Mouse (Mus musculus) gastrocnemius, adult 2 months (tissue): Measurements from ENCODE around the gene Gm21988. TPM values are rescaled to one million over a fixed set of nuclear protein-coding genes. Genes with fewer than 3 reads are reported as not detected.

ENCODE experiments used
- DNase-seq: peaks from one replicate; pipeline ENCODE4 v3.0.0; 2022
- H3K27ac ChIP-seq: fragments of 200-600 bp; 2 replicates; pipeline ENCODE4 v1.8.1; 2022; ENCODE audit warnings: mild to moderate bottlenecking
- H3K4me3 ChIP-seq: fragments of 200-600 bp; 2 replicates; pipeline ENCODE4 v1.8.1; 2022; ENCODE audit warnings: mild to moderate bottlenecking, moderate library complexity
- CTCF ChIP-seq: fragments of 200-600 bp; IDR thresholded peaks from 2 replicates; pipeline ENCODE4 v1.8.1; 2022; ENCODE audit warnings: antibody characterized with exemption, mild to moderate bottlenecking, moderate library complexity
- intact Hi-C: fragments of 180-260 bp; cut with DNase I; formaldehyde crosslinking; loops from one replicate; pipeline ENCODE4 v1.15.1; 2025
- total RNA-seq, 2 experiments: library from RNA; stranded (reverse); gene quantifications; 2 replicates each; pipeline ENCODE4 v1.2.3; 2021

The Gm21988 gene
- total RNA-seq, 2 experiments from 2014 or later = 3.7 to 4.4 TPM

DNA sequence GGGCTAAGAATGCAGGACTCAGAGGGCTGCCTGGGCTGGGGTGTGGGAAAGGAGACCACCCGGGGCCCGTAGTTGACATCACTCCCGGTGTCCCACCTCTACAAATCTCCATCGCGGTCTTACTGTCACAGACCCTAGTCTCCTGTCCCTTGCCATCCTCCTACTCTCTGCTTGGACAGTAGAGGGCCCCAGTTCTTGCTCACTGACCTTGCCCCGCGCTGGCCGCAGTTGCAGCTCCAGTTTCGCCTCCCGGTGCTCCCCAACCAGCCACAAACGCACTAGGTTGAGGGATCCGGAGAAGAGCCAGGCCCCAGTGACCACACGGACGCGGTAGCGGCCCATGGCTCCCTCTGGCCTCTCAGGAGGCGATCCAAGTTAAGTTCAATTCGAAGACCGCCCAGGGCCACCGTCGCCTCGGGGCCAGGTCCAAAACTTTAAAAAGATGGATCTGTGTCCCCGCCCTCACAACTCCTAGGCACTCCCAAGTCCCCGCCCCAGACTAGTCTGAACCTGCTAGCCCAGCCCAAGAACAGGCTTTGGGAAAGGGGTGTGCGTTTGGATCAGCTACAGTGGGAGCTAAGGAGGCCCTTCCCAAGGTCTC, 15.4 kb upstream of the Gm21988 start, which contains the start of gene Alox12:
Gene Alox12, minus strand, starts transcription at position 423 of the 601 bp plus-strand sequence.
- Histone ChIP-seq H3K4me3 (peak within 1 kb of the TSS; percentile 72), H3K27ac (peak within 1 kb of the TSS; percentile 69; the same call in 1 of the 2 replicates)
- peak; percentile 70 for DNase-seq
- intact Hi-C loops = loop anchor here (1.0 kb wide), 1 partner anchor 54 kb away; no protein-coding TSS in a partner anchor
- TF ChIP-seq CTCF = peak; percentile 66

- Histone ChIP-seq H3K4me3 (peak overlapping the region; percentile 72), H3K27ac (no peak overlapping the region; the same call in 1 of the 2 replicates)
- no peak for TF ChIP-seq CTCF
- intact Hi-C loops = no loop called here
- no peak for DNase-seq
Observed at GRCm38 (mm10) chr11:70254337-70254736, 14.7 kb upstream of the Gm21988 start.

GRCm38 (mm10) chr11:70251853-70252252, 12.2 kb upstream of the Gm21988 start:
- no peak for TF ChIP-seq CTCF

GRCm38 (mm10) chr11:70250150-70250549, 10.5 kb upstream of the Gm21988 start:
- H3K27ac ChIP-seq = no peak overlapping the region
- intact Hi-C loops = no loop called here
- H3K4me3 ChIP-seq = no peak overlapping the region
- TF ChIP-seq CTCF = no peak
- DNase-seq = no peak

More at GRCm38 (mm10) chr11:70251853-70252252, 12.2 kb upstream of the Gm21988 start:
- no peak overlapping the region for H3K27ac ChIP-seq
- no peak overlapping the region for H3K4me3 ChIP-seq
- intact Hi-C loops = no loop called here
- no peak for DNase-seq

GRCm38 (mm10) chr11:70247136-70247845, 7.7 kb upstream of the Gm21988 start:
- Histone ChIP-seq H3K27ac (no peak overlapping the region), H3K4me3 (no peak overlapping the region)
- peak; percentile 63 for DNase-seq
- TF ChIP-seq CTCF = peak; percentile 92; the same call in 1 of the 2 replicates
- intact Hi-C loops = no loop called here

DNA sequence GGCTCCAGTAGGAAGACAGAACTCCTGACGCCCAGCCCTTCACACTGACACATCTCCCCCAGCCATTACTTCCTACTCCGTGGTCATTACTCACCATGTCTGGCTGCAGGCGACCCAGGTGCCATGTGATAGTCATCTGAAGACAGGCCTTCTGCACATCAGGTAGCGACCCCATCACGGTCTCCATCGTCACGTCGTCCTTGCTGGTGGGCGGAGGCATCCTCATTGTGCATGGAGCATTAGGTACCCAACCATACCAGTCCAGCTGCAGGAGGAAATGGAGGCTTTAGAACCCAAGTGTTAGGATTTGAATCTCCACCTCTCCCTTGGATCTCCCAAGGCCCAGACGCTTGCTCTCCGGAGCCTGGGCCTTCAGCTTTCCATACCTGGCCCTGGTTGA, 3.0 kb upstream of the Gm21988 start:
- DNase-seq = no peak
- intact Hi-C loops = no loop called here
- TF ChIP-seq CTCF = no peak
- H3K4me3 ChIP-seq = no peak overlapping the region
- no peak overlapping the region for H3K27ac ChIP-seq

DNA sequence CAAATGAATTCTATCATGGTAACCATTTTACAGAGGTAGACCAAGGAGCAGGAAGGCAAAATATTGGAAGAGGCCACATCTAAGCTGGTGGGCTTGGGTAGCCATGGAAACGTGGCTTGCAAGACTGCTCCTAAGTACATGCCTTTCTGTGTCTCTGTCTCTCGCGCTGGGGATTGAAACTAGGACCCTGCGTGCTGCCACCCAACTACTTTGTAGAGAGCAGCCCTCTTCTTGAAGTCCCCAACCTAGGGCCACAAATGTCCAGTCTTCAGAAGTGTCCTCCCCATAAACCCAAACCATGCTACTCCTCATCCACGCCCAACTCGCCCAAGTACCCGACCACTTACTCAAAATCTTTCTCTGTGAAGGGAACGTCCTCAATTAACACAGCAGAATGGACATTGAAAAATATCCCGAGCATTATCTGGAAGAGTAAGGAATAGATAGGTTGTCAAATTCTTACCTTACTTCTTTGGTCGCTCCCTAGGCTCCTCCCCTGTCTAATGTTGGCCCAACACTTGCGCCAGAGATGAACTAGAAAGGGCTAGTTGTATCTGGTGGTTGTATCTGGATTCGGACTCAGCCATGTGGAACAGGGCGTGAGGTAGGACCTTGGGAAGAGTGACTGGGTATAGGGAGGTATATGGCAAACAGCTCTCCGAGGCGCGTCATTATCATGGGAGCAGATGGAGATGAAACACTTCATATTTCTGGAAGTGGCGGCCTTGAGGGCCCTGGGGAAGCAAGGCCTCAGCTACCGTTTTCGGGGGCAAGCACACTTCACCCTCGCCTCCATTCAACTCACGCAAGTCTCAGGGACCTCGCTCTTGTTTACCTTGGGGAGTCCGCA, 814 bp downstream of the Gm21988 start:
- Histone ChIP-seq H3K4me3 (peak overlapping the region; percentile 99), H3K27ac (peak overlapping the region; percentile 97)
- DNase-seq = peak; percentile 40
- no peak for TF ChIP-seq CTCF
- intact Hi-C loops = no loop called here

DNA sequence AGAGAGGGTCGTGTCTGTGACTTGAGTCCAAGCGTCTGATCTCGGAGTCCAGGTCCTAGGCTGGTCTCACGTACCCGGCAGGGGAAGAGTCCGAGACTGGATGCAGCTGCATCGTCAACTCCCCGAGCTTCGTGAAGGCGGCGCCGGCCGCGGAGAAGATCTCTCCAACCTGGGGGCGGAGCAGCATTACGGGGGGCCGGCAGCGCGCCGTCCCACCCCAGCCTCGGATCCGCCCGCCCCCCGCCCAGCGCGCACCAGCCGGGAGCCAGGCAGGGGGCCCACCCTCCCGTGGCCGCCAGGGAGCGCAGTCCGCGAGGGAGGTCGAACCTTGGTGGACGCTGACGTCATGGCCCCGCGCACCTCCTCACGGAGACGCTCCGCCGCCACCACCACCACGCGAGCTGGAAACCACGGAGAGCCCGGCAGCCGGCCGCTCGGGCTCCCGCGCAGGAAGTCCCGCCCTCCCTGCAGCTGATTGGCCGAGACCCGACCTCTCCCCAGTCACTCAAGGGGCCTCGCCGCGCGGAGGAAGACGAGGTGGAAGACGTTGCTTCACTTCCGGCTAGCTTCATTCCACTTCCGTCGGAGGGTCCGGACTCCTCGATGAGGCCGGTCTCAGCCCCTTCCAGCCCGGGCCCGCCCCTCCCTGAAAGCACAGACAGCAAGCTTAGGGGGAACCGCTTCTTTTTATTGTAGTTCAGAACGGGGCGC, 2.0 kb downstream of the Gm21988 start, which contains the start of gene 0610010K14Rik:
Gene 0610010K14Rik, minus strand, starts transcription at position 458 of the 711 bp plus-strand sequence.
- intact Hi-C loops = no loop called here

DNA sequence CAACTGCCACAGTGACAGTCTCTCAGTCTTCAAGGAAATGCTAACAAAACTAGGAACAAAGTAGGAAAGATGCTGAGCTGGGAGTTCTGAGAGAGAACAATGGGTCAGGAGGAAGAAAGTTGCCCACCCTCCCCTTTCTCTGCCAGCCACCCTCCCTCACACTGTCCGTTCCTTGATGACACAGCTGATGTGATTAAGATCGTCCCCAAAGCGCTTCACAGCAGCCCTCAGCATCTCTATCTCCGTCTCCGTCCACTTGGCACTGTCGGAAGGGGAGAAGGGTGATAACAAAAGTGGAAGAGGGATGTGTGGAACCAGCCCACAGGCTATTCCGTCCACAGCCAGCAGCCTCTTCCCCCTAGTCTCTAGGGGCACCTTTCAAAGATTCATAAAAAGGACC, 2.9 kb downstream of the Gm21988 start:
- intact Hi-C loops = no loop called here
- H3K27ac ChIP-seq = peak overlapping the region; percentile 97
- peak; percentile 20 for DNase-seq
- peak overlapping the region; percentile 99 for H3K4me3 ChIP-seq
- TF ChIP-seq CTCF = no peak

More for the DNA sequence above, 2.0 kb downstream of the Gm21988 start, which contains the start of gene 0610010K14Rik:
- Histone ChIP-seq H3K27ac (peak within 1 kb of the TSS; percentile 97), H3K4me3 (peak within 1 kb of the TSS; percentile 99)
- peak; percentile 99 for DNase-seq
- TF ChIP-seq CTCF = peak; percentile 76

DNA sequence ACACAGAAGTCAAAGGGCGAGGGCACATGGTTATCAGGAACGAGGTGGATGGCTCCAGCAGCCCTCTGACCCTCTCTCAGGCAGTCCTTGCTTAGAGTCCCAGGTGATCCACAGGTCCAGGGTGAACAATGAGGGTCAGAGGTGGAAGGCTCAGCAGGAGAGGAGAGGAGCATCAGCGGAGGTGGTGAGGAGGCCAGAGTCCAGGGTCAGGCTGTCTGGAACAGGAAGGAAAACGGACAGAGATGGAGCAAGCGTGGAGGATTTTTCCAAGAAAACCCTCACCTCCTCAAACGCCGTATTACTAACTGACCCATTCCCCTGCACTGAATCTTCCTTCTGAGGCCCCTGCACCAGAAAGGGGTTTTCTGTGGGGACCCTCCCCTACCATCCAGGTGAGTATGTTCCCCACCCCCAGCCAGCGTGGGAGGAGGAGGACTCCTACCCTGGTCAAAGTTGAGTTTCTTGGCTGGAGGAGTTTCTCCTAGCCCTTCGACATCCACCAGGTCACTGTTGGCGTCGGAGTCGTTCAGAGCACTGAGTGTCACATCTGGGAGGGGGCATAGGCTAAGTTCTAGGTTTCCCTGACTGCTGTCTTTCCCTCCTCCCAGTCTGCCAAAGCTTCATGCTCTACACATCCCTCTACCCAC, 4.3 kb downstream of the Gm21988 start:
- DNase-seq = peak; percentile 26
- no peak for TF ChIP-seq CTCF
- peak overlapping the region; percentile 92; the same call in 1 of the 2 replicates for H3K27ac ChIP-seq
- no peak overlapping the region for H3K4me3 ChIP-seq
- intact Hi-C loops = no loop called here

DNA sequence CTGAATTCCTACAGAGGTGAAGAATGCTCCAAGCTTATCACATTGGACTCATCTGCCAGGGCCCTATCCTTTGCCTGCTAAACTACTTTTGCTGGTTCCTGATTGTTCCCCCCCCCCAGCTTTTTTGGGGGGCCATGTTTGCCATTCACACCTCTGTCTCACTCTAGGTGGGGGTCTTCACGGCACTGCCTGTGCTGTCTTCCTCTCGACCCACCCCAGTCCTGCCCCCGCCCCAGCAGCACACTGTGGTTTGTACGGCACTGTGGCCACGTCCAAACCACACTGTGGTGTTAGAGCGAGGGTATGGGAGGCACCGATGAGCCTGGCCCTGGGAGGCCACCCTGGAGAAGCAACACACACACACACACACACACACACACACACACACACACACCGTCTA, 5.1 kb downstream of the Gm21988 start:
- H3K4me3 ChIP-seq = peak overlapping the region; percentile 85
- peak overlapping the region; percentile 92 for H3K27ac ChIP-seq

More for the DNA sequence above, 5.1 kb downstream of the Gm21988 start:
- intact Hi-C loops = no loop called here
- peak; percentile 9 for DNase-seq
- no peak for TF ChIP-seq CTCF
